Mouse (Mus musculus): ENCODE data around the gene Triobp.

DNA sequence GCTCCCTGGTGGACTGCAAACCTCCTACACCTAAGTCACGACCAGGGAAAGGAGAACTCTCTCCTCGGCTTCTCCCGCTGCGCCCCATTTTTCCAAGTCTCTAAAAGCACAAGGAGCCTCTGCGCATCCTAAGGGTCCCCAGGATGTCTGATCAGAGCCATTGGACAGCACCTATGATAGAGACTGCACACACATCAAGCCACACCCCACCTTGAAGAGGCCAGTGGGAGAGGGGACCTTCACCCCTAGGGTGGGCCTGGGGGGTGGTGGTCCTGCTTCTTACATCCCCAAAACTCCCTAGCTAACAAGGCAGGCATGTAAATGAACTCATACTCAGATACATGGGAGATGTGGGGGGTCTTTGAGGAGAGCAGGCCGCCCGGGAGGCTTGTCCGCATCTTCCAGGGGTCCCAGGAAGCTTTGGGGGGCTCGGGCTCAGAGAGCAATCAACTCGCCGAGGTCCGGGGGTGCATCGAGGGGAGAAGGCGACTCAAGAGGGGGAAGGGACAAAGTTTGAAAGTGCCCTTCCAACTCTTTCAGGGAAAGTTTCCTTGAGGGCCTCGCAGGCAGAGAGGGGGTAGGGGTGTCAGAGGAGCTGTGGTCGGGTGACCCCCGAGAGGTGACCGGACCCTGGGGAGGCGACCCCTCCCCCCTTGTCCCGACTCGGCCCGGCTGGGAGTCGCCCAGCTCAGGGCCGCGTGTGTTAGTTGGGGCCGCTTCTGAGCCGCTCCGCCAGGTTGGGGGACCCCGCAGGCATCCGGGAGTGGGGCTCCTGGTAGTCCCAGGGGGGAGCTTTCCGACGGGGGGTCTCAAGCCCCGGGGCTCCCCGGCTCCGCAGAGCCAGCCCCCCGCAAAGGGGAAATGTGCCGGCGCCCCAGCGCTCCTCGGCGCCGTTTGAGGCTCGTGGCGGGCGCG lies 80.0 kb downstream of the Triobp start:
- TF ChIP-seq CTCF (IDR thresholded peaks at IDR 0.05; ENCODE audit: extremely low read depth, insufficient read depth, low read length) (no peak), POLR2A (IDR thresholded peaks at IDR 0.05; ENCODE audit: extremely low read depth, insufficient read depth, low read length) (no peak)

Measured in cortical plate, adult 2 months (tissue).